Comparison of ENCODE assay signal across 11 mouse cellular contexts in genomic region chr9:78971731-78972130, GRCm38 (mm10).
"Had no signal": no experiment of that assay in that cellular context is flagged by ENCODE, and none has a peak within 500 bp of the region (broad histone marks: within the 10 kb centered on the region; RNA-seq: fewer than 3 reads in every experiment).

No protein-coding gene starts in this region.

- H3K27me3 ChIP-seq: limb, embryonic 15.5 days; liver, embryonic 13.5 days; midbrain, embryonic 12.5 days had no signal

- ATAC-seq: liver, postnatal 0 days had no signal

- DNase-seq: kidney, adult 8-10 months; kidney, postnatal 25 days; layer of hippocampus, postnatal 36 days; liver, embryonic 13.5 days; liver, postnatal 0 days; right cerebral cortex, adult 18-20 months; right cerebral cortex, postnatal 25 days; thymus, adult 2 months; thymus, postnatal 25 days had no signal

- H3K9me3 ChIP-seq: limb, embryonic 15.5 days; liver, embryonic 13.5 days; midbrain, embryonic 12.5 days had no signal

- H3K9ac ChIP-seq: limb, embryonic 15.5 days; liver, embryonic 13.5 days; liver, postnatal 0 days; midbrain, embryonic 12.5 days had no signal

- H3K4me1 ChIP-seq: limb, embryonic 15.5 days; liver, embryonic 13.5 days; midbrain, embryonic 12.5 days had no signal

- H3K27ac ChIP-seq: limb, embryonic 15.5 days; liver, embryonic 13.5 days; midbrain, embryonic 12.5 days had no signal

- H3K4me2 ChIP-seq: limb, embryonic 15.5 days; liver, embryonic 13.5 days; midbrain, embryonic 12.5 days had no signal

- H3K4me3 ChIP-seq: limb, embryonic 15.5 days; liver, embryonic 13.5 days; midbrain, embryonic 12.5 days had no signal

- H3K36me3 ChIP-seq: limb, embryonic 15.5 days; liver, embryonic 13.5 days; midbrain, embryonic 12.5 days had no signal
